Mouse (Mus musculus) liver, embryonic 14.5 days (tissue): ENCODE data around the gene Eya2.

Experiments used
- CTCF ChIP-seq: IDR thresholded peaks from 2 replicates; pipeline ENCODE4 v1.5.1; 2016; ENCODE audit warnings: antibody characterized with exemption, low read depth, control low read depth
- EP300 ChIP-seq: IDR thresholded peaks from 2 replicates; pipeline ENCODE4 v1.6.1; 2016; ENCODE audit warnings: antibody characterized with exemption, low read depth

- TF ChIP-seq EP300: no peak
- TF ChIP-seq CTCF: no peak
Observed at GRCm38 (mm10) chr2:165548627-165549026, 46.2 kb upstream of the Eya2 start.
